Mouse (Mus musculus) myocyte (in vitro differentiated cells): Measurements from ENCODE around the gene Cib1.

Source experiments
- E2F4 ChIP-seq: IDR thresholded peaks from one replicate; pipeline ENCODE4 v1.6.1; 2011; ENCODE audit warnings: mild to moderate bottlenecking, control low read depth, moderate library complexity; ENCODE audit not compliant: insufficient read depth
- MAX ChIP-seq: IDR thresholded peaks from one replicate; pipeline ENCODE4 v1.6.1; 2011; ENCODE audit warnings: low read depth, mild to moderate bottlenecking, control low read depth
- MYOD1 ChIP-seq, 3 experiments: IDR thresholded peaks; one replicate each; pipeline ENCODE4 v1.6.1; 2011; ENCODE audit warnings: control low read depth in 2 of 3, low read depth in 2 of 3, mild to moderate bottlenecking in 2 of 3, moderate library complexity in 1 of 3; ENCODE audit not compliant: insufficient read length in 2 of 3, control insufficient read depth in 1 of 3
- MYOG ChIP-seq, 3 experiments: IDR thresholded peaks; one replicate each; pipeline ENCODE4 v1.6.1; 2011; ENCODE audit warnings: control low read depth in 2 of 3, low read depth in 2 of 3, mild to moderate bottlenecking in 2 of 3; ENCODE audit not compliant: insufficient read length in 2 of 3, control insufficient read depth in 1 of 3, insufficient read depth in 1 of 3
- POLR2A ChIP-seq: IDR thresholded peaks from one replicate; pipeline ENCODE4 v1.6.1; 2011; ENCODE audit warnings: low read depth, mild to moderate bottlenecking, control low read depth, moderate library complexity; ENCODE audit not compliant: insufficient read length
- POLR2AphosphoS2 ChIP-seq: IDR thresholded peaks from one replicate; pipeline ENCODE4 v1.6.1; 2011; ENCODE audit warnings: low read depth, control low read depth; ENCODE audit not compliant: insufficient read length
- TCF12 ChIP-seq: IDR thresholded peaks from one replicate; pipeline ENCODE4 v1.6.1; 2011; ENCODE audit warnings: mild to moderate bottlenecking, control low read depth; ENCODE audit not compliant: poor library complexity, insufficient read depth, severe bottlenecking
- USF1 ChIP-seq: IDR thresholded peaks from one replicate; pipeline ENCODE4 v1.6.1; 2011; ENCODE audit warnings: low read depth, mild to moderate bottlenecking, control low read depth, moderate library complexity

- TF ChIP-seq E2F4 (no peak), MAX (no peak), POLR2A (peak; percentile 70), POLR2AphosphoS2 (peak; percentile 70), TCF12 (no peak), MYOD1 (IDR thresholded peaks at IDR 0.05; ENCODE audit: control insufficient read depth in 1 of 3, insufficient read length in 2 of 3, low read depth in 2 of 3) (no peak), USF1 (no peak), MYOG (IDR thresholded peaks at IDR 0.05; ENCODE audit: control insufficient read depth in 1 of 3, insufficient read depth in 1 of 3, insufficient read length in 2 of 3, low read depth in 2 of 3) (no peak)
Measured at GRCm38 (mm10) chr7:80268897-80269750, 36.5 kb upstream of the Cib1 start, which contains the start of gene Vps33b.
